Mouse (Mus musculus): Measurements from ENCODE around the gene Apbb2.

DNA sequence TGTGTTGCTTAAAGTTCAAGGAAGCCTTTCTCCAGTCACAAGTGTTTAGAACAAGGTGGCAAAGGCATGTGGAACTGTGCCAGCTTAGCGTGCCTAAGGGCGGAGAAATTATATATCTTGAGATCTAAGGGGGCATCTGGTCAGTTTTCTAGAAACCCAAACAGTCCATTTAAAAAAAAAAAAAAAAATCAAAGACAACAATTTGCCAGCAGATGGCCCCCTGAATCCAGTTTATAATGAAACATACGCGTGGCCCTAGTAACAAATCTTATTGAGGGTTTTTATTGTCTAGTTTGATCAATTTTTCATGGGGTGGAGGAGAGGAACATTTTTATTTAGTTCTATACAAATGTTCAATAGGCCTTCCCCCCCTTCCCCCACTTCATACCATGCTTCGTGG, 365.4 kb downstream of the Apbb2 start:
- TF ChIP-seq POLR2A (IDR thresholded peaks at IDR 0.05; ENCODE audit: low read depth, low read length), result no peak
- no peak for TF ChIP-seq MAZ (IDR thresholded peaks at IDR 0.05; ENCODE audit: low read depth, low read length)
- no peak for TF ChIP-seq MYC (IDR thresholded peaks at IDR 0.05; ENCODE audit: low read depth, low read length)
- TF ChIP-seq E2F4 (IDR thresholded peaks at IDR 0.05; ENCODE audit: insufficient replicate concordance, low read depth, low read length), result no peak
- no peak for TF ChIP-seq CHD1 (IDR thresholded peaks at IDR 0.05; ENCODE audit: low read depth, low read length)
- TF ChIP-seq ELF1 (IDR thresholded peaks at IDR 0.05; ENCODE audit: low read depth, low read length), result no peak
- no peak for TF ChIP-seq RCOR1 (conservative IDR thresholded peaks at IDR 0.05; ENCODE audit: low read depth, low read length)
- TF ChIP-seq USF1 (IDR thresholded peaks at IDR 0.05; ENCODE audit: low read depth, low read length), result no peak
- peak in 1 of 2 experiments; percentile 42; a peak in 2 of 4 replicates for TF ChIP-seq CTCF (conservative IDR thresholded peaks at IDR 0.05 in 1 of 2, IDR thresholded peaks at IDR 0.05 in 1 of 2; ENCODE audit: low read depth in 2 of 2, low read length in 2 of 2)
- no peak for TF ChIP-seq EP300 (IDR thresholded peaks at IDR 0.05; ENCODE audit: low read length)
- no peak for TF ChIP-seq MXI1 (IDR thresholded peaks at IDR 0.05; ENCODE audit: low read depth, low read length)
- TF ChIP-seq MAX (IDR thresholded peaks at IDR 0.05; ENCODE audit: low read length), result no peak
- TF ChIP-seq TBP (conservative IDR thresholded peaks at IDR 0.05; ENCODE audit: low read depth, low read length), result no peak

Data from CH12.LX (cell line).